Mouse (Mus musculus) lung, embryonic 14.5 days (tissue): ENCODE measurements at regions not wholly inside any gene's neighbourhood (a gene's known extent, or its start where the extent isn't known, plus 50 kb on each side); places are given as distances from the start of the nearest gene placed in this dataset.

ENCODE experiments used
- ATAC-seq: fragments of 200-750 bp; cut with Nextera tagmentation; 2 replicates; pipeline ENCODE4 v1.8.0; 2017; ENCODE audit warnings: mild to moderate bottlenecking, moderate TSS enrichment, moderate library complexity; ENCODE audit not compliant: insufficient read depth
- DNase-seq: peaks from one replicate; pipeline ENCODE4 v3.0.0-alpha.2; 2015
- H3K27ac ChIP-seq: fragments of 300-500 bp; sonication (generic); 2 replicates; pipeline ENCODE4 v1.5.1; 2014; ENCODE audit warnings: low read depth, mild to moderate bottlenecking, moderate library complexity
- H3K27me3 ChIP-seq: fragments of 300-500 bp; sonication (generic); 2 replicates; pipeline ENCODE4 v1.6.1; 2014; ENCODE audit warnings: low read length, control low read depth; ENCODE audit not compliant: insufficient read depth
- H3K36me3 ChIP-seq: fragments of 300-500 bp; sonication (generic); 2 replicates; pipeline ENCODE4 v1.6.1; 2014; ENCODE audit warnings: control low read depth; ENCODE audit not compliant: insufficient read depth
- H3K4me1 ChIP-seq: fragments of 300-500 bp; sonication (generic); 2 replicates; pipeline ENCODE4 v1.6.1; 2014; ENCODE audit warnings: antibody characterized with exemption, control low read depth; ENCODE audit not compliant: insufficient read depth
- H3K4me2 ChIP-seq: fragments of 300-500 bp; sonication (generic); 2 replicates; pipeline ENCODE4 v1.6.1; 2014; ENCODE audit warnings: mild to moderate bottlenecking
- H3K4me3 ChIP-seq: fragments of 300-500 bp; sonication (generic); 2 replicates; pipeline ENCODE4 v1.5.1; 2014; ENCODE audit warnings: low read depth, low read length
- H3K9ac ChIP-seq: fragments of 300-500 bp; sonication (generic); 2 replicates; pipeline ENCODE4 v1.6.1; 2014
- H3K9me3 ChIP-seq: fragments of 300-500 bp; sonication (generic); 2 replicates; pipeline ENCODE4 v1.6.1; 2016; ENCODE audit warnings: low read depth, low read length, control low read depth
- CTCF ChIP-seq: IDR thresholded peaks from 2 replicates; pipeline ENCODE4 v1.5.1; 2016; ENCODE audit warnings: antibody characterized with exemption, low read depth
- WGBS: fragments of 180-500 bp; shearing (Covaris S2); extraction: QIAGEN DNeasy Blood & Tissue Kit; methylation state at CpG from one replicate; pipeline ENCODE4 v1.1.7; 2014; 5-methylcytosine and 5-hydroxymethylcytosine counted together

GRCm38 (mm10) chr8:98829006-98829405 is 587.3 kb downstream of the Cdh8 start:
- 49% methylated on average over 4 of the region's 4 CpGs for WGBS
- H3K36me3 ChIP-seq: no peaks in the 10 kb centered on the region
- no peak overlapping the region for H3K9ac ChIP-seq
- H3K4me1 ChIP-seq: no peaks in the 10 kb centered on the region
- DNase-seq: no peak
- H3K4me2 ChIP-seq: no peak overlapping the region
- no peaks in the 10 kb centered on the region for H3K27me3 ChIP-seq
- H3K9me3 ChIP-seq: no peaks in the 10 kb centered on the region
- no peak overlapping the region for H3K4me3 ChIP-seq
- TF ChIP-seq CTCF: no peak
- H3K27ac ChIP-seq: no peak overlapping the region
- ATAC-seq: no peak

DNA sequence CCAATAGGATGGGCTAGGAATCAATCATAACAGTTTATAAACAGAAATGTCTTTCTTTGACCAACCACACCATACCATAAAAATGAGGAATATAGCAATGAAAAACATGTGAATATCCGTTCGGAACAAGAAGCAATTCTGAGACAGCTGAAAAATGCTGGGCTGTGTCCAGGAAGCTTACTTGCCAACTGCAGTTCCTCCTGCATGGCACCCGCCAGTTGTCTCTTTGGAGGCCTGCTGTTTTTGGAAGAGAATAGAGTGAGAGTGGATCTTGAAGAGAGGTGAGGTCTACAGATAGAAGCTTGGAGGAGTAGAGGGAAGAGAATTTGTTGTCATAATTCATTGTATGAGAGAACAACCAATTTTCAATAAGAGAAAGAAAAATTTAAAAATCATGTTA is 604.3 kb downstream of the Cdh8 start:
- Histone ChIP-seq H3K4me2 (no peak overlapping the region), H3K9ac (no peak overlapping the region), H3K36me3 (no peaks in the 10 kb centered on the region), H3K9me3 (no peaks in the 10 kb centered on the region), H3K4me3 (no peak overlapping the region), H3K27ac (no peak overlapping the region), H3K27me3 (no peaks in the 10 kb centered on the region), H3K4me1 (no peaks in the 10 kb centered on the region)
- TF ChIP-seq CTCF: no peak
- WGBS: 70% methylated on average over 3 of the region's 3 CpGs
- ATAC-seq: no peak
- DNase-seq: no peak

DNA sequence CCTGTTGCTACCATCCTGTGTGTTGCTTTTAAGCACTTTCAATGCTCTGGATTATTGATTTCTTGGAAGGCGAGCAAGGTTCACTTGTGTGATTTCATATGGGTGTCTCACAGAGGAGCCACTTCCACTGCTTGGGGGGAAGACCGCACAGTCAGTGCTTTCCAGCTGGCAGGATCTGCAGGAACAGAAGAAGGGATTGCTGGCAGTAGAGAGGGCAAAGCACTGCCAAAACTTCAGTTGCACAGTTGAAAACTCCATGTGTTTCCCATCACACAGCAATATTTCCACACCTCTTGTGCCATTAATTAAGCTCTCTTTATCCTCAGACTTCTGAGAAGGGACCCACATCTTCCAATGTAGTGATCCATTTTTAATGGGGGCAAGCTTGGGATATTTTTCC is 618.8 kb downstream of the Cdh8 start:
- ATAC-seq (peak; percentile 41; the same call in 1 of the 2 replicates), DNase-seq (peak; percentile 58)
- H3K9me3 ChIP-seq: no peaks in the 10 kb centered on the region
- no peak overlapping the region for H3K4me3 ChIP-seq
- H3K27ac ChIP-seq: no peak overlapping the region
- no peak overlapping the region for H3K9ac ChIP-seq
- no peak overlapping the region for H3K4me2 ChIP-seq
- H3K4me1 ChIP-seq: no peaks in the 10 kb centered on the region
- TF ChIP-seq CTCF: no peak
- H3K27me3 ChIP-seq: no peaks in the 10 kb centered on the region
- 64% methylated on average over 2 of the region's 2 CpGs for WGBS
- H3K36me3 ChIP-seq: no peaks in the 10 kb centered on the region

GRCm38 (mm10) chr8:98767036-98767435 is 649.2 kb downstream of the Cdh8 start:
- no peak for ATAC-seq
- Histone ChIP-seq H3K4me1 (no peaks in the 10 kb centered on the region), H3K27me3 (no peaks in the 10 kb centered on the region), H3K9me3 (no peaks in the 10 kb centered on the region), H3K4me3 (no peak overlapping the region), H3K4me2 (no peak overlapping the region), H3K27ac (no peak overlapping the region), H3K36me3 (no peaks in the 10 kb centered on the region), H3K9ac (no peak overlapping the region)
- DNase-seq: peak; percentile 30
- TF ChIP-seq CTCF: no peak

GRCm38 (mm10) chr8:98756596-98756995 is 659.7 kb downstream of the Cdh8 start:
- no peak overlapping the region for H3K4me2 ChIP-seq
- no peak overlapping the region for H3K9ac ChIP-seq
- H3K4me1 ChIP-seq: no peaks in the 10 kb centered on the region
- H3K36me3 ChIP-seq: no peaks in the 10 kb centered on the region
- DNase-seq (no peak), ATAC-seq (no peak)
- no peak overlapping the region for H3K27ac ChIP-seq
- H3K9me3 ChIP-seq: no peaks in the 10 kb centered on the region
- TF ChIP-seq CTCF: no peak
- H3K27me3 ChIP-seq: no peaks in the 10 kb centered on the region
- no peak overlapping the region for H3K4me3 ChIP-seq

DNA sequence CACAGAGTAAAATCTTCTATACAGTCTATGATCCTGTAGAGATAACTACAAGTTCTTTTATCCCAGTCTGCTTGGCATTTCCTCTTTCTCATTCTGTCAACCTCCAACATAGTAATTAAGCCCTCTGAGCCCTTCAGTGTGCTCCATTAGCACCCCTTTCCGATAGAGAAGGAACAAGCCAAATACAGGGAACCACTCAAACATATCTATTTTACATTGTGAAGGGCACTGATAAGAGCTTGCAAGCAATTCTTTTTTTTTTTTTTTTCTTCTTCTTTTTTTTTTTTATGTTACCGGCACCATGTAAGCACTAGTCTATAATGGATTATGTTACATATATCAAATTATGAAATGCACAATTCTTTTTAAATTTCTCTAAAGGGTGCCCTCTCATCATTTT is 660.5 kb downstream of the Cdh8 start:
- TF ChIP-seq CTCF: no peak
- Histone ChIP-seq H3K9ac (no peak overlapping the region), H3K36me3 (no peaks in the 10 kb centered on the region), H3K27ac (no peak overlapping the region), H3K4me1 (no peaks in the 10 kb centered on the region), H3K27me3 (no peaks in the 10 kb centered on the region), H3K9me3 (no peaks in the 10 kb centered on the region), H3K4me2 (no peak overlapping the region), H3K4me3 (no peak overlapping the region)
- DNase-seq (no peak), ATAC-seq (no peak)
- 46% methylated on average over 2 of the region's 2 CpGs for WGBS

DNA sequence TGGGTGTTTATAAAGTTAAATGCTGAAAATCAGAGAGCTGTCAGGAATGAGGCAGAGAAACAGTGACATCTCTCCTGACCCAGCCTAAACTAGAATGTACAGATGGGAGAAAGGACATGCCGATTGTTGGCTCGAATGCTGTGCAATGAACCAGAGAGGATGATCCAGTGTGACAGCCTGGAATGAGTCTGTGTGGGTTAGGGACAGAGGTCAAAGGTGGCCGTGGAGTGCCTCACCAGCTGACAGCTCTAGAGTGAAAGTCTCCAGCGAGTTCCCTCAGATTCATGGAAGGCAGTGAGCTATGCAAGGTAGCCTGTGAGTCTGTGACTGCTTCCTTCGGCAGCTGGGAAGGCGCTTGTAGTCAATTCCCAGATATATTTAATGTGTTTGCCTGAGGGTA is 663.9 kb downstream of the Cdh8 start:
- no peak overlapping the region for H3K4me3 ChIP-seq
- H3K36me3 ChIP-seq: no peaks in the 10 kb centered on the region
- no peak for TF ChIP-seq CTCF
- no peaks in the 10 kb centered on the region for H3K9me3 ChIP-seq
- WGBS: 22% methylated on average over 6 of the region's 6 CpGs
- no peaks in the 10 kb centered on the region for H3K4me1 ChIP-seq
- no peak for ATAC-seq
- no peak overlapping the region for H3K27ac ChIP-seq
- DNase-seq: no peak
- no peak overlapping the region for H3K4me2 ChIP-seq
- no peaks in the 10 kb centered on the region for H3K27me3 ChIP-seq
- no peak overlapping the region for H3K9ac ChIP-seq

DNA sequence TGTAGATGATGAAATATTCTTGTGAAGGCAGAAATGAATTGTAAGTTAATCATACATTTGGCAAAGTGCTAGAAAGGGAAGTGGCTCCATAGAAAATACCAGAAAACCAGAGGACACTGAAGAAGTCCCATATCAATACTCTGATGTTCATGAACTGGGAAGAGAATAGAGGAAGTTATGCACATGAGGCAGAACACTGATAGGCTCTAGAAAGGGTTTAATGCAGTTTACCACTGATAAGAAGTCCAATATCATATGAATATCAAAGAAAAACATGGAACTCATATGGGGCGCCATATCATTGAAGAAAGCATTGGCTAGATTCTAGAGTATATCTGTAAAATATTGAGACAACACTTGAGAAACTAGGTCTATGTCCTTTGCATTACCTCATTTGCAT is 708.5 kb downstream of the Cdh8 start:
- TF ChIP-seq CTCF: no peak
- Histone ChIP-seq H3K9me3 (no peaks in the 10 kb centered on the region), H3K4me3 (no peak overlapping the region), H3K36me3 (no peaks in the 10 kb centered on the region), H3K9ac (no peak overlapping the region), H3K4me2 (no peak overlapping the region), H3K27ac (no peak overlapping the region), H3K4me1 (no peaks in the 10 kb centered on the region), H3K27me3 (no peaks in the 10 kb centered on the region)
- no peak for DNase-seq
- 89% methylated on average over 1 of the region's 1 CpGs for WGBS
- ATAC-seq: no peak
